Mouse (Mus musculus): ENCODE results near the gene Rbpj.
A peak's percentile ranks its signal among the peaks of the same experiment; 100 is the strongest.

The Rbpj gene

GRCm38 (mm10) chr5:53465883-53466282 is at the start of gene Rbpj:
TSS of gene Rbpj (plus strand) at chr5:53466152.
- DNase-seq: no peak

GRCm38 (mm10) chr5:53420777-53421176 is 45.2 kb upstream of the Rbpj start:
- DNase-seq: no peak

GRCm38 (mm10) chr5:53421291-53421690 is 44.7 kb upstream of the Rbpj start:
- no peak for DNase-seq

GRCm38 (mm10) chr5:53427411-53427810 is 38.5 kb upstream of the Rbpj start:
- DNase-seq: no peak

- DNase-seq: no peak
These were observed 36.1 kb upstream of the Rbpj start for GRCm38 (mm10) chr5:53429683-53430477.

GRCm38 (mm10) chr5:53432451-53432850 is 33.5 kb upstream of the Rbpj start:
- DNase-seq: no peak

GRCm38 (mm10) chr5:53436905-53437632 is 28.9 kb upstream of the Rbpj start:
- DNase-seq: no peak

GRCm38 (mm10) chr5:53437767-53438166 is 28.2 kb upstream of the Rbpj start:
- no peak for DNase-seq

- DNase-seq: no peak
These were observed 27.7 kb upstream of the Rbpj start for GRCm38 (mm10) chr5:53438268-53438667.

GRCm38 (mm10) chr5:53439655-53440054 is 26.3 kb upstream of the Rbpj start:
- no peak for DNase-seq

GRCm38 (mm10) chr5:53444030-53444429 is 21.9 kb upstream of the Rbpj start:
- no peak for DNase-seq

- peak; percentile 28 for DNase-seq
These were observed 15.0 kb upstream of the Rbpj start for GRCm38 (mm10) chr5:53450945-53451344.

- DNase-seq: peak; percentile 67
These were observed 14.1 kb upstream of the Rbpj start for GRCm38 (mm10) chr5:53451829-53452228.

GRCm38 (mm10) chr5:53452920-53453319 is 13.0 kb upstream of the Rbpj start:
- DNase-seq: no peak

GRCm38 (mm10) chr5:53454706-53455105 is 11.2 kb upstream of the Rbpj start:
- peak; percentile 57 for DNase-seq

- no peak for DNase-seq
These were observed 10.5 kb upstream of the Rbpj start for GRCm38 (mm10) chr5:53455459-53455858.

GRCm38 (mm10) chr5:53460196-53460595 is 5.8 kb upstream of the Rbpj start:
- DNase-seq: no peak

- DNase-seq: no peak
These were observed 2.6 kb upstream of the Rbpj start for GRCm38 (mm10) chr5:53463098-53464018.

GRCm38 (mm10) chr5:53466422-53467333 is 726 bp downstream of the Rbpj start:
- DNase-seq: no peak

GRCm38 (mm10) chr5:53467602-53468001 is 1.6 kb downstream of the Rbpj start:
- no peak for DNase-seq

- DNase-seq: no peak
These were observed 2.4 kb downstream of the Rbpj start for GRCm38 (mm10) chr5:53468366-53468765.

Data from layer of hippocampus, adult 9-11 months (tissue).